Mouse (Mus musculus) G1E (cell line): ENCODE measurements around the gene Zfp385a. TPM values are rescaled to one million over a fixed set of nuclear protein-coding genes. Genes with fewer than 3 reads are reported as not detected.
A peak's percentile ranks its signal among the peaks of the same experiment; 100 is the strongest.

Experiments
- ATAC-seq: 2 replicates; pipeline ENCODE4 v1.8.0; 2016; ENCODE audit warnings: mild to moderate bottlenecking; ENCODE audit not compliant: insufficient number of reproducible peaks, poor library complexity, low FRiP score, severe bottlenecking; ENCODE audit errors: extremely low read depth
- DNase-seq: peaks from one replicate; pipeline ENCODE4 v3.0.0; 2012; ENCODE audit warnings: low spot score
- H3K27me3 ChIP-seq: 2 replicates; pipeline ENCODE4 v1.6.1; 2012; ENCODE audit warnings: mild to moderate bottlenecking, low read length, inconsistent platforms; ENCODE audit not compliant: insufficient read depth
- H3K36me3 ChIP-seq: replicated peaks from 2 replicates; pipeline ENCODE3; 2012; ENCODE audit warnings: mild to moderate bottlenecking, inconsistent platforms
- H3K4me1 ChIP-seq: 2 replicates; pipeline ENCODE4 v1.6.1; 2012; ENCODE audit warnings: low read depth, low read length, inconsistent platforms, mixed read lengths; ENCODE audit not compliant: insufficient read depth
- H3K4me3 ChIP-seq: 2 replicates; pipeline ENCODE4 v1.5.1; 2012; ENCODE audit warnings: low read depth, mild to moderate bottlenecking, inconsistent platforms, low read length, moderate library complexity, mixed read lengths
- H3K9me3 ChIP-seq: replicated peaks from 2 replicates; pipeline ENCODE4 v1.6.1; 2012; ENCODE audit warnings: inconsistent platforms
- CTCF ChIP-seq: IDR thresholded peaks from 2 replicates; pipeline ENCODE4 v1.5.1; 2012; ENCODE audit warnings: low read depth, low read length, inconsistent platforms, mixed read lengths
- GATA1 ChIP-seq: IDR thresholded peaks from 2 replicates; pipeline ENCODE4 v1.6.1; 2012; ENCODE audit warnings: borderline replicate concordance, low read length, inconsistent platforms, mixed read lengths
- GATA2 ChIP-seq: IDR thresholded peaks from 2 replicates; pipeline ENCODE4 v1.6.1; 2012; ENCODE audit warnings: low read depth, low read length, inconsistent platforms, borderline replicate concordance
- POLR2AphosphoS5 ChIP-seq: IDR thresholded peaks from 2 replicates; pipeline ENCODE4 v1.6.1; 2012; ENCODE audit warnings: low read depth, low read length, inconsistent platforms; ENCODE audit not compliant: insufficient replicate concordance
- TAL1 ChIP-seq: conservative IDR thresholded peaks from 2 replicates; pipeline ENCODE4 v1.6.1; 2012; ENCODE audit warnings: low read depth, low read length, inconsistent platforms, mixed read lengths
- polyA plus RNA-seq: library from polyadenylated mRNA; stranded (reverse); fragments of >175 nt; gene quantifications from 2 replicates; pipeline ENCODE4 v1.2.3, GENCODE M21; 2012
- total RNA-seq, 2 experiments: library from RNA; stranded (forward) in 1 of 2; stranded (reverse) in 1 of 2; fragments of 200-1000 nt in 1 of 2; fragments of >200 nt in 1 of 2; fragmentation: Nextera tagmentation in 1 of 2; gene quantifications; 2 replicates each; pipeline ENCODE4 v1.2.3; 2014 to 2017

Gene Zfp385a
- total and polyA plus RNA-seq, 3 experiments, result 2.0 to 483 (median 74.3) TPM

GRCm38 (mm10) chr15:103297313-103297712, 42.6 kb downstream of the Zfp385a start:
- ATAC-seq, result no peak
- Histone ChIP-seq H3K27me3 (peaks cover 5% of the 10 kb centered on the region; the same call in 1 of the 2 replicates), H3K36me3 (peaks cover 84% of the 10 kb centered on the region), H3K4me3 (no peak overlapping the region), H3K9me3 (no peaks in the 10 kb centered on the region), H3K4me1 (peaks cover 7% of the 10 kb centered on the region; the same call in 1 of the 2 replicates)
- no peak for DNase-seq
- no peak for TF ChIP-seq CTCF

- Histone ChIP-seq H3K4me3 (no peak overlapping the region), H3K36me3 (peaks cover 95% of the 10 kb centered on the region), H3K27me3 (no peaks in the 10 kb centered on the region), H3K9me3 (no peaks in the 10 kb centered on the region), H3K4me1 (no peaks in the 10 kb centered on the region)
- ATAC-seq (no peak), DNase-seq (no peak)
- TF ChIP-seq GATA2 (no peak), GATA1 (no peak), TAL1 (no peak), POLR2AphosphoS5 (no peak), CTCF (no peak)
Measured at GRCm38 (mm10) chr15:103295851-103296250, 44.0 kb downstream of the Zfp385a start.

GRCm38 (mm10) chr15:103294649-103295048, 45.2 kb downstream of the Zfp385a start:
- Histone ChIP-seq H3K9me3 (no peaks in the 10 kb centered on the region), H3K36me3 (peaks cover 95% of the 10 kb centered on the region), H3K4me3 (no peak overlapping the region), H3K4me1 (no peaks in the 10 kb centered on the region; the same call in 1 of the 2 replicates), H3K27me3 (no peaks in the 10 kb centered on the region)
- ATAC-seq (no peak), DNase-seq (no peak)
- no peak for TF ChIP-seq TAL1
- TF ChIP-seq GATA2, result no peak
- no peak for TF ChIP-seq CTCF
- no peak for TF ChIP-seq GATA1

DNA sequence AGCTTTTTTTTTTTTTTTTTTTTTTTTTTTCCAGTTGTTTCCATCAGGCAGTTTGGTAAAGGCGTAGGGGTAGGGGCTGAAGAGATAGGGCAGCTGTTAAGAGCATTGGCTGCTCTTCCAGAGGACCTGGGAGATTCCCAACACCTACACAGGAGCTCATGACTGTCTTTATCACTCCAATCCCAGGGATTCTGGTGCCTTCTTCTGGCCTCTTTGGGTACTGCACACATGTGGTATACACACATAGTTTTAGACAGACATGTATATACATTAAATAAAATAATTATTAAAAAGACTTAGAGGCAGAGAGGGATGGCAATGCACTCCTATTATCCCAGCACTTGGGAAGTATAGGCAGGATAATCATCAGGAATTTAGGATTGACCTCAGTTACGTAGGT, 46.5 kb downstream of the Zfp385a start:
- ATAC-seq, result no peak
- TF ChIP-seq GATA1 (no peak), GATA2 (no peak), POLR2AphosphoS5 (no peak), TAL1 (no peak), CTCF (peak; percentile 23; the same call in 1 of the 2 replicates)
- Histone ChIP-seq H3K36me3 (peaks cover 95% of the 10 kb centered on the region), H3K4me1 (peaks cover 4% of the 10 kb centered on the region; the same call in 1 of the 2 replicates), H3K4me3 (no peak overlapping the region), H3K9me3 (no peaks in the 10 kb centered on the region), H3K27me3 (no peaks in the 10 kb centered on the region)
- DNase-seq, result no peak

- DNase-seq, result no peak
- ATAC-seq, result no peak
- Histone ChIP-seq H3K4me3 (no peak overlapping the region), H3K36me3 (peaks cover 95% of the 10 kb centered on the region), H3K27me3 (no peaks in the 10 kb centered on the region), H3K9me3 (no peaks in the 10 kb centered on the region), H3K4me1 (peaks cover 4% of the 10 kb centered on the region; the same call in 1 of the 2 replicates)
- TF ChIP-seq GATA1 (no peak), TAL1 (no peak), POLR2AphosphoS5 (no peak)
Measured at GRCm38 (mm10) chr15:103292673-103293345, 47.1 kb downstream of the Zfp385a start.

DNA sequence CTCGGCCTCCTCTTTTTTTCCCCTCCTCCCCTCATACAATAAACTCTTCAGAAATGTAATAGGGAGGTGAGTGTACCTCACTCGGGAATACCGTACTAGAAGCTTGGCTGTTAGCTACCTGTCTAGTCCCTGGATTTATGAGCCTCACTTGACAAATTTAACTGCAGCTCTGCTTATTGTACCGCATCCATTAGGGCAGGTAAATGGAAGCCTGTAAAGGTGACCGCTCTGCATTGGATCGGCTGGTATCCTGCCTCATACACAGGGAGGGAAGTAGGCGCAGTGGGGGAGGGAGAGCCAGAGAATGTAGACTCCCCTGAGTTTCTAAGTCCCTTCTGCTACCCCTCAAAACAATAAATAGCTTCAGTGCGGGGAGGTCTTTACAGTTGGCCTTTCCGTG, 49.0 kb downstream of the Zfp385a start:
- DNase-seq, result no peak

DNA sequence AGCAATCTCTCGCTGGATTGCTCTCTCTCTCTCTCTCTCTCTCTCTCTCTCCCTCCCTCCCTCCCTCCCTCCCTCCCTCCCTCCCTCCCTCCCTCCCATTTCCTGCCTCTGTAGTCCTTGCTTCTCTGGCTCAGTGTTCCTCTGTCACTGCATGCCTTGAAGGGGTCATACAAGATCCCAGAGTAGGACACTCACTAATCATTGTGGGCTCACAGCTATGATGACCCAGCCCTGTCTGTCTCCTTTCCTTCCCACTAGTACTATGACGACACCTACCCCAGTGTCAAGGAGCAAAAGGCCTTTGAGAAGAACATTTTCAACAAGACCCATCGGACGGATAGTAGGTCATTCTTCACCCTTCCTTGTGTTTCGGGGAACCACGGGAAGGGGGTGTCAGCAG, 49.5 kb downstream of the Zfp385a start:
- Histone ChIP-seq H3K36me3 (peaks cover 95% of the 10 kb centered on the region), H3K4me1 (peaks cover 9% of the 10 kb centered on the region), H3K4me3 (no peak overlapping the region), H3K27me3 (no peaks in the 10 kb centered on the region), H3K9me3 (no peaks in the 10 kb centered on the region)
- no peak for TF ChIP-seq POLR2AphosphoS5
- TF ChIP-seq GATA2, result no peak
- TF ChIP-seq CTCF, result no peak
- TF ChIP-seq GATA1, result no peak
- no peak for TF ChIP-seq TAL1
- ATAC-seq (no peak), DNase-seq (no peak)

More for the DNA sequence above, 49.0 kb downstream of the Zfp385a start:
- Histone ChIP-seq H3K36me3 (peaks cover 95% of the 10 kb centered on the region), H3K27me3 (no peaks in the 10 kb centered on the region), H3K9me3 (no peaks in the 10 kb centered on the region), H3K4me3 (no peak overlapping the region), H3K4me1 (peaks cover 5% of the 10 kb centered on the region)
- ATAC-seq, result no peak
- TF ChIP-seq GATA1 (no peak), POLR2AphosphoS5 (no peak), CTCF (no peak), GATA2 (no peak), TAL1 (no peak)
